Mouse (Mus musculus): ENCODE measurements around the gene Thbd. TPM values are rescaled to one million over a fixed set of nuclear protein-coding genes. Genes with fewer than 3 reads are reported as not detected.

Gene Thbd
- total and polyA plus RNA-seq, 3 experiments: not detected

- H3K36me3 ChIP-seq (ENCODE audit: control insufficient read depth in 1 of 2, insufficient read depth in 2 of 2, low read length in 2 of 2): no peaks in the 10 kb centered on the region
- no peak overlapping the region for H3K27ac ChIP-seq (ENCODE audit: control insufficient read depth, low read depth, low read length)
- no peak overlapping the region for H3K9ac ChIP-seq (ENCODE audit: control insufficient read depth, low read depth, low read length, poor library complexity, severe bottlenecking)
- no peaks in the 10 kb centered on the region for H3K4me1 ChIP-seq (ENCODE audit: control insufficient read depth in 1 of 2, insufficient read depth in 2 of 2, low read length in 2 of 2)
- H3K27me3 ChIP-seq (ENCODE audit: control insufficient read depth in 1 of 2, insufficient read depth in 2 of 2, low read length in 2 of 2): no peaks in the 10 kb centered on the region
- no peaks in the 10 kb centered on the region for H3K79me2 ChIP-seq (ENCODE audit: control insufficient read depth, insufficient read depth, low read length, poor library complexity)
- H3K4me3 ChIP-seq (ENCODE audit: control insufficient read depth in 1 of 2, insufficient read depth in 1 of 2, low read depth in 2 of 2, low read length in 2 of 2): no peak overlapping the region
- no peak for TF ChIP-seq GATA1 (IDR thresholded peaks at IDR 0.05; ENCODE audit: low read depth, low read length)
- TF ChIP-seq EP300 (IDR thresholded peaks at IDR 0.05; ENCODE audit: low read depth in 1 of 2, low read length in 2 of 2): no peak
- no peaks in the 10 kb centered on the region for H3K9me3 ChIP-seq (replicated peaks; ENCODE audit: insufficient read depth, low read length)
- no peak for DNase-seq (ENCODE audit: low read depth, low spot score)
Measured at GRCm38 (mm10) chr2:148442172-148442571, 34.2 kb upstream of the Thbd start.

- H3K4me3 ChIP-seq (ENCODE audit: control insufficient read depth in 1 of 2, insufficient read depth in 1 of 2, low read depth in 2 of 2, low read length in 2 of 2): no peak overlapping the region
- H3K79me2 ChIP-seq (ENCODE audit: control insufficient read depth, insufficient read depth, low read length, poor library complexity): no peaks in the 10 kb centered on the region
- no peaks in the 10 kb centered on the region for H3K9me3 ChIP-seq (replicated peaks; ENCODE audit: insufficient read depth, low read length)
- no peak overlapping the region for H3K27ac ChIP-seq (ENCODE audit: control insufficient read depth, low read depth, low read length)
- H3K9ac ChIP-seq (ENCODE audit: control insufficient read depth, low read depth, low read length, poor library complexity, severe bottlenecking): no peak overlapping the region
- H3K36me3 ChIP-seq (ENCODE audit: control insufficient read depth in 1 of 2, insufficient read depth in 2 of 2, low read length in 2 of 2): no peaks in the 10 kb centered on the region
- no peak for DNase-seq (ENCODE audit: low read depth, low spot score)
- H3K27me3 ChIP-seq (ENCODE audit: control insufficient read depth in 1 of 2, insufficient read depth in 2 of 2, low read length in 2 of 2): no peaks in the 10 kb centered on the region
- no peak for TF ChIP-seq ZMIZ1 (IDR thresholded peaks at IDR 0.05; ENCODE audit: low read depth, low read length)
- no peak for TF ChIP-seq GATA1 (IDR thresholded peaks at IDR 0.05; ENCODE audit: low read depth, low read length)
- TF ChIP-seq KAT2A (conservative IDR thresholded peaks at IDR 0.05; ENCODE audit: low read depth, low read length): no peak
- TF ChIP-seq ZKSCAN1 (IDR thresholded peaks at IDR 0.05; ENCODE audit: low read depth, low read length): no peak
- TF ChIP-seq USF2 (IDR thresholded peaks at IDR 0.05; ENCODE audit: borderline replicate concordance in 1 of 2, insufficient read depth in 1 of 2, low read depth in 1 of 2, low read length in 2 of 2): no peak
- TF ChIP-seq ELF1 (IDR thresholded peaks at IDR 0.05; ENCODE audit: low read depth, low read length): no peak
- TF ChIP-seq MYB (IDR thresholded peaks at IDR 0.05; ENCODE audit: low read depth, low read length): no peak
- TF ChIP-seq BHLHE40 (IDR thresholded peaks at IDR 0.05; ENCODE audit: borderline replicate concordance, low read depth, low read length): no peak
- TF ChIP-seq UBTF (IDR thresholded peaks at IDR 0.05; ENCODE audit: borderline replicate concordance, insufficient read depth, low read depth, low read length): no peak
- no peak for TF ChIP-seq NRF1 (IDR thresholded peaks at IDR 0.05; ENCODE audit: insufficient read depth, low read depth, low read length, poor library complexity, severe bottlenecking)
- TF ChIP-seq ETS1 (IDR thresholded peaks at IDR 0.05; ENCODE audit: low read depth, low read length): no peak
- no peak for TF ChIP-seq MXI1 (IDR thresholded peaks at IDR 0.05; ENCODE audit: low read depth, low read length)
- no peak for TF ChIP-seq POLR2AphosphoS5 (IDR thresholded peaks at IDR 0.05; ENCODE audit: borderline replicate concordance, low read depth, low read length)
- no peaks in the 10 kb centered on the region for H3K4me1 ChIP-seq (ENCODE audit: control insufficient read depth in 1 of 2, insufficient read depth in 2 of 2, low read length in 2 of 2)
Measured at GRCm38 (mm10) chr2:148441421-148441820, 33.4 kb upstream of the Thbd start.

Data from MEL (cell line).